Mouse (Mus musculus) liver, adult 2 months (tissue): ENCODE results near the gene Gm4894.

Experiments used
- CTCF ChIP-seq: fragments of 200-500 bp; IDR thresholded peaks from 2 replicates; pipeline ENCODE4 v1.5.1; 2011; ENCODE audit warnings: low read depth, low read length, control low read depth
- POLR2A ChIP-seq: fragments of 200-500 bp; IDR thresholded peaks from 2 replicates; pipeline ENCODE4 v1.6.1; 2011; ENCODE audit warnings: low read length, control low read depth; ENCODE audit not compliant: insufficient read depth; ENCODE audit errors: extremely low read depth

GRCm38 (mm10) chr9:49268949-49269348 is 18.6 kb downstream of the Gm4894 start:
- no peak for TF ChIP-seq POLR2A
- no peak for TF ChIP-seq CTCF
